Mouse (Mus musculus): ENCODE results near the gene Slc4a8. TPM values are rescaled to one million over a fixed set of nuclear protein-coding genes. Genes with fewer than 3 reads are reported as not detected.

The Slc4a8 gene
- polyA plus RNA-seq, 1 experiment from 2014 or later = 8.6 TPM

- Histone ChIP-seq H3K27ac (no peak overlapping the region), H3K36me3 (no peaks in the 10 kb centered on the region), H3K9ac (replicated peaks) (no peak overlapping the region), H3K9me3 (no peaks in the 10 kb centered on the region), H3K4me3 (replicated peaks) (no peak overlapping the region), H3K4me1 (replicated peaks) (peaks cover 10% of the 10 kb centered on the region), H3K27me3 (peaks cover 3% of the 10 kb centered on the region; the same call in 1 of the 2 replicates), H3K4me2 (no peak overlapping the region)
- 87% methylated on average over 6 of the region's 6 CpGs for WGBS
- no peak for ATAC-seq (ENCODE audit: insufficient number of reproducible peaks, insufficient read depth, low FRiP score, low TSS enrichment, low read depth)
These were observed 18.3 kb upstream of the Slc4a8 start for GRCm38 (mm10) chr15:100743238-100743637.

GRCm38 (mm10) chr15:100746478-100747120, 14.9 kb upstream of the Slc4a8 start:
- 0 out of 2 replicates have a peak, but pooled peaks have one; percentile 52 for ATAC-seq (ENCODE audit: insufficient number of reproducible peaks, insufficient read depth, low FRiP score, low TSS enrichment, low read depth)
- H3K27ac ChIP-seq = no peak overlapping the region
- H3K4me3 ChIP-seq (replicated peaks) = peak overlapping the region; percentile 35
- H3K9ac ChIP-seq (replicated peaks) = no peak overlapping the region
- peaks cover 11% of the 10 kb centered on the region; the same call in 1 of the 2 replicates for H3K27me3 ChIP-seq
- H3K9me3 ChIP-seq = no peaks in the 10 kb centered on the region
- no peaks in the 10 kb centered on the region for H3K36me3 ChIP-seq
- peak overlapping the region; percentile 63 for H3K4me2 ChIP-seq
- H3K4me1 ChIP-seq (replicated peaks) = peaks cover 10% of the 10 kb centered on the region
- WGBS = 21% methylated on average over 6 of the region's 6 CpGs

- Histone ChIP-seq H3K4me2 (peak overlapping the region; percentile 63), H3K27me3 (peaks cover 11% of the 10 kb centered on the region; the same call in 1 of the 2 replicates), H3K9me3 (no peaks in the 10 kb centered on the region), H3K4me3 (replicated peaks) (peak overlapping the region; percentile 35), H3K27ac (no peak overlapping the region), H3K4me1 (replicated peaks) (peaks cover 10% of the 10 kb centered on the region), H3K9ac (replicated peaks) (no peak overlapping the region), H3K36me3 (no peaks in the 10 kb centered on the region)
- no peak for ATAC-seq (ENCODE audit: insufficient number of reproducible peaks, insufficient read depth, low FRiP score, low TSS enrichment, low read depth)
- WGBS = 3% methylated on average over 27 of the region's 27 CpGs
These were observed 14.2 kb upstream of the Slc4a8 start for GRCm38 (mm10) chr15:100747121-100747963.

GRCm38 (mm10) chr15:100748584-100748983, 13.0 kb upstream of the Slc4a8 start:
- no peak overlapping the region for H3K27ac ChIP-seq
- H3K36me3 ChIP-seq = no peaks in the 10 kb centered on the region
- peaks cover 10% of the 10 kb centered on the region for H3K4me1 ChIP-seq (replicated peaks)
- ATAC-seq (ENCODE audit: insufficient number of reproducible peaks, insufficient read depth, low FRiP score, low TSS enrichment, low read depth) = no peak
- no peak overlapping the region for H3K4me3 ChIP-seq (replicated peaks)
- H3K27me3 ChIP-seq = peaks cover 15% of the 10 kb centered on the region; the same call in 1 of the 2 replicates
- no peak overlapping the region for H3K9ac ChIP-seq (replicated peaks)
- 94% methylated on average over 3 of the region's 3 CpGs for WGBS
- no peak overlapping the region for H3K4me2 ChIP-seq
- H3K9me3 ChIP-seq = no peaks in the 10 kb centered on the region

- Histone ChIP-seq H3K27me3 (peaks cover 15% of the 10 kb centered on the region; the same call in 1 of the 2 replicates), H3K36me3 (no peaks in the 10 kb centered on the region), H3K4me3 (replicated peaks) (no peak overlapping the region), H3K4me2 (no peak overlapping the region), H3K4me1 (replicated peaks) (peaks cover 13% of the 10 kb centered on the region), H3K9ac (replicated peaks) (no peak overlapping the region), H3K27ac (no peak overlapping the region), H3K9me3 (no peaks in the 10 kb centered on the region)
- 70% methylated on average over 10 of the region's 10 CpGs for WGBS
- ATAC-seq (ENCODE audit: insufficient number of reproducible peaks, insufficient read depth, low FRiP score, low TSS enrichment, low read depth) = no peak
These were observed 11.6 kb upstream of the Slc4a8 start for GRCm38 (mm10) chr15:100749751-100750538.

- H3K4me1 ChIP-seq (replicated peaks) = peaks cover 14% of the 10 kb centered on the region
- 86% methylated on average over 2 of the region's 2 CpGs for WGBS
- no peak overlapping the region for H3K27ac ChIP-seq
- H3K36me3 ChIP-seq = no peaks in the 10 kb centered on the region
- H3K4me2 ChIP-seq = no peak overlapping the region
- no peak for ATAC-seq (ENCODE audit: insufficient number of reproducible peaks, insufficient read depth, low FRiP score, low TSS enrichment, low read depth)
- no peak overlapping the region for H3K4me3 ChIP-seq (replicated peaks)
- no peak overlapping the region for H3K9ac ChIP-seq (replicated peaks)
- H3K27me3 ChIP-seq = peaks cover 12% of the 10 kb centered on the region; the same call in 1 of the 2 replicates
- H3K9me3 ChIP-seq = no peaks in the 10 kb centered on the region
These were observed 9.1 kb upstream of the Slc4a8 start for GRCm38 (mm10) chr15:100752439-100752838.

- Histone ChIP-seq H3K4me1 (replicated peaks) (peaks cover 14% of the 10 kb centered on the region), H3K4me2 (no peak overlapping the region), H3K27me3 (peaks cover 12% of the 10 kb centered on the region; the same call in 1 of the 2 replicates), H3K36me3 (no peaks in the 10 kb centered on the region), H3K4me3 (replicated peaks) (no peak overlapping the region), H3K27ac (no peak overlapping the region), H3K9me3 (no peaks in the 10 kb centered on the region), H3K9ac (replicated peaks) (no peak overlapping the region)
- WGBS = 67% methylated on average over 5 of the region's 5 CpGs
- no peak for ATAC-seq (ENCODE audit: insufficient number of reproducible peaks, insufficient read depth, low FRiP score, low TSS enrichment, low read depth)
These were observed 8.5 kb upstream of the Slc4a8 start for GRCm38 (mm10) chr15:100753045-100753444.

- H3K4me2 ChIP-seq = no peak overlapping the region
- H3K27ac ChIP-seq = no peak overlapping the region
- peaks cover 14% of the 10 kb centered on the region for H3K4me1 ChIP-seq (replicated peaks)
- 0 out of 2 replicates have a peak, but pooled peaks cover 7% of the 10 kb centered on the region for H3K27me3 ChIP-seq
- WGBS = 39% methylated on average over 7 of the region's 7 CpGs
- no peak for ATAC-seq (ENCODE audit: insufficient number of reproducible peaks, insufficient read depth, low FRiP score, low TSS enrichment, low read depth)
- H3K9me3 ChIP-seq = no peaks in the 10 kb centered on the region
- H3K9ac ChIP-seq (replicated peaks) = no peak overlapping the region
- H3K36me3 ChIP-seq = no peaks in the 10 kb centered on the region
- H3K4me3 ChIP-seq (replicated peaks) = no peak overlapping the region
These were observed 7.5 kb upstream of the Slc4a8 start for GRCm38 (mm10) chr15:100754041-100754440.

GRCm38 (mm10) chr15:100754805-100755497, 6.6 kb upstream of the Slc4a8 start:
- Histone ChIP-seq H3K4me1 (replicated peaks) (peaks cover 14% of the 10 kb centered on the region), H3K27ac (no peak overlapping the region), H3K27me3 (0 out of 2 replicates have a peak, but pooled peaks cover 7% of the 10 kb centered on the region), H3K36me3 (no peaks in the 10 kb centered on the region), H3K4me3 (replicated peaks) (no peak overlapping the region), H3K9me3 (no peaks in the 10 kb centered on the region), H3K9ac (replicated peaks) (no peak overlapping the region), H3K4me2 (peak overlapping the region; percentile 17; the same call in 1 of the 2 replicates)
- ATAC-seq (ENCODE audit: insufficient number of reproducible peaks, insufficient read depth, low FRiP score, low TSS enrichment, low read depth) = no peak
- whole genome bisulfite sequencing = 10% methylated on average over 11 of the region's 11 CpGs

GRCm38 (mm10) chr15:100755498-100755859, 6.1 kb upstream of the Slc4a8 start:
- WGBS = 49% methylated on average over 5 of the region's 8 CpGs
- no peak overlapping the region for H3K27ac ChIP-seq
- H3K4me3 ChIP-seq (replicated peaks) = no peak overlapping the region
- H3K4me1 ChIP-seq (replicated peaks) = peaks cover 15% of the 10 kb centered on the region
- 0 out of 2 replicates have a peak, but pooled peaks cover 4% of the 10 kb centered on the region for H3K27me3 ChIP-seq
- ATAC-seq (ENCODE audit: insufficient number of reproducible peaks, insufficient read depth, low FRiP score, low TSS enrichment, low read depth) = no peak
- 0 out of 2 replicates have a peak overlapping the region, but pooled peaks have one; percentile 17 for H3K4me2 ChIP-seq
- H3K9me3 ChIP-seq = no peaks in the 10 kb centered on the region
- H3K36me3 ChIP-seq = no peaks in the 10 kb centered on the region
- no peak overlapping the region for H3K9ac ChIP-seq (replicated peaks)
